Mouse (Mus musculus) left cerebral cortex, postnatal 10 days (tissue): ENCODE data around the gene Ktn1. TPM values are rescaled to one million over a fixed set of nuclear protein-coding genes. Genes with fewer than 3 reads are reported as not detected.
A peak's percentile ranks its signal among the peaks of the same experiment; 100 is the strongest.

Experiments used
- DNase-seq, 2 experiments: peaks; one replicate each; pipeline ENCODE4 v3.0.0; 2021 to 2022; ENCODE audit warnings: low spot score in 2 of 2, mixed read lengths in 1 of 2; ENCODE audit errors: extremely low spot score in 1 of 2
- intact Hi-C: fragments of 180-260 bp; cut with DNase I; formaldehyde crosslinking; loops from one replicate; pipeline ENCODE4 v1.15.1; 2025
- total RNA-seq, 2 experiments: library from RNA; stranded (reverse); gene quantifications; 2 replicates each; pipeline ENCODE4 v1.2.3; 2021

Ktn1 gene
- total RNA-seq, 2 experiments from 2014 or later: 92.6 to 93.4 TPM

- no peak for DNase-seq
- intact Hi-C loops: no loop called here
These were observed 96.8 kb downstream of the Ktn1 start for GRCm38 (mm10) chr14:47745086-47745485.

- peak; percentile 25 to 47 for DNase-seq
- intact Hi-C loops: no loop called here
These were observed 99.3 kb downstream of the Ktn1 start for GRCm38 (mm10) chr14:47747536-47747935.

GRCm38 (mm10) chr14:47748714-47749113 is 100.5 kb downstream of the Ktn1 start:
- DNase-seq: no peak
- intact Hi-C loops: no loop called here

GRCm38 (mm10) chr14:47751422-47752205 is 103.4 kb downstream of the Ktn1 start:
- intact Hi-C loops: loop anchor here (5.0 kb wide), 2 partner anchors 371 to 616 kb away; partner anchors contain the start of gene Peli2
- peak; percentile 66 to 67 for DNase-seq

GRCm38 (mm10) chr14:47753561-47753960 is 105.3 kb downstream of the Ktn1 start:
- DNase-seq: no peak

GRCm38 (mm10) chr14:47754253-47754897 is 106.1 kb downstream of the Ktn1 start:
- intact Hi-C loops: loop anchor here (5.0 kb wide), 2 partner anchors 368 to 613 kb away; partner anchors contain the start of gene Peli2
- no peak for DNase-seq

More at GRCm38 (mm10) chr14:47753561-47753960, 105.3 kb downstream of the Ktn1 start:
- intact Hi-C loops: loop anchor here (5.0 kb wide), 2 partner anchors 369 to 614 kb away; partner anchors contain the start of gene Peli2

GRCm38 (mm10) chr14:47756411-47757065 is 108.3 kb downstream of the Ktn1 start:
- intact Hi-C loops: no loop called here
- DNase-seq: no peak

- intact Hi-C loops: no loop called here
- DNase-seq: no peak
These were observed 116.9 kb downstream of the Ktn1 start for GRCm38 (mm10) chr14:47765192-47765591.

- DNase-seq: no peak
These were observed 117.5 kb downstream of the Ktn1 start for GRCm38 (mm10) chr14:47765796-47766195.

GRCm38 (mm10) chr14:47766373-47766772 is 118.1 kb downstream of the Ktn1 start:
- no peak for DNase-seq
- intact Hi-C loops: no loop called here

More at GRCm38 (mm10) chr14:47765796-47766195, 117.5 kb downstream of the Ktn1 start:
- intact Hi-C loops: no loop called here

GRCm38 (mm10) chr14:47771496-47771895 is 123.2 kb downstream of the Ktn1 start:
- intact Hi-C loops: no loop called here
- DNase-seq: no peak

GRCm38 (mm10) chr14:47775543-47775942 is 127.3 kb downstream of the Ktn1 start:
- intact Hi-C loops: no loop called here

GRCm38 (mm10) chr14:47776260-47777035 is 128.2 kb downstream of the Ktn1 start:
- no peak for DNase-seq
- intact Hi-C loops: no loop called here

More at GRCm38 (mm10) chr14:47775543-47775942, 127.3 kb downstream of the Ktn1 start:
- no peak for DNase-seq

- intact Hi-C loops: no loop called here
- no peak for DNase-seq
These were observed 137.9 kb downstream of the Ktn1 start for GRCm38 (mm10) chr14:47786112-47786511.

Other genes starting within 250 kb of the Ktn1 start
- 1 to 10 TPM; 1.6 to 1.7 TPM for gene Dlgap5, start 230.0 kb upstream of the Ktn1 start, total RNA-seq
- 10 to 100 TPM; 59.1 to 61.7 TPM for gene Fbxo34, start 198.0 kb upstream of the Ktn1 start, total RNA-seq
- gene Atg14, start 77.8 kb upstream of the Ktn1 start, total RNA-seq: 10 to 100 TPM; 13.0 to 13.8 TPM